Mouse (Mus musculus) cerebellum, adult 2 months (tissue): ENCODE measurements at regions not wholly inside any gene's neighbourhood (a gene's known extent, or its start where the extent isn't known, plus 50 kb on each side); places are given as distances from the start of the nearest gene placed in this dataset.

Experiments
- DNase-seq, 2 experiments: peaks; one replicate each; pipeline ENCODE4 v3.0.0; 2021
- H3K27ac ChIP-seq: fragments of 200-500 bp; 2 replicates; pipeline ENCODE4 v1.5.1; 2012; ENCODE audit warnings: low read length, control low read depth, inconsistent platforms; ENCODE audit not compliant: insufficient read depth
- H3K27me3 ChIP-seq: fragments of 200-500 bp; 2 replicates; pipeline ENCODE4 v1.6.1; 2012; ENCODE audit warnings: inconsistent platforms, mild to moderate bottlenecking, low read length, moderate library complexity; ENCODE audit not compliant: control insufficient read depth, insufficient read depth
- H3K4me1 ChIP-seq: fragments of 200-500 bp; 2 replicates; pipeline ENCODE4 v1.6.1; 2011; ENCODE audit warnings: low read length; ENCODE audit not compliant: control insufficient read depth, insufficient read depth
- H3K4me3 ChIP-seq: fragments of 200-500 bp; replicated peaks from 2 replicates; pipeline ENCODE3; 2011; ENCODE audit warnings: mild to moderate bottlenecking, low read depth, low read length, control low read depth; ENCODE audit not compliant: insufficient read depth
- CTCF ChIP-seq: fragments of 200-500 bp; IDR thresholded peaks from 2 replicates; pipeline ENCODE4 v1.5.1; 2011; ENCODE audit warnings: low read depth, mild to moderate bottlenecking, control low read depth, low read length, moderate library complexity, borderline replicate concordance; ENCODE audit not compliant: insufficient read depth
- POLR2A ChIP-seq: fragments of 200-500 bp; IDR thresholded peaks from 2 replicates; pipeline ENCODE4 v1.6.1; 2011; ENCODE audit warnings: low read length, control low read depth, borderline replicate concordance; ENCODE audit not compliant: insufficient read depth
- WGBS: fragments of 180-500 bp; shearing (Covaris S2); methylation state at CpG from one replicate; pipeline ENCODE4 v1.1.7; 2018; 5-methylcytosine and 5-hydroxymethylcytosine counted together

DNA sequence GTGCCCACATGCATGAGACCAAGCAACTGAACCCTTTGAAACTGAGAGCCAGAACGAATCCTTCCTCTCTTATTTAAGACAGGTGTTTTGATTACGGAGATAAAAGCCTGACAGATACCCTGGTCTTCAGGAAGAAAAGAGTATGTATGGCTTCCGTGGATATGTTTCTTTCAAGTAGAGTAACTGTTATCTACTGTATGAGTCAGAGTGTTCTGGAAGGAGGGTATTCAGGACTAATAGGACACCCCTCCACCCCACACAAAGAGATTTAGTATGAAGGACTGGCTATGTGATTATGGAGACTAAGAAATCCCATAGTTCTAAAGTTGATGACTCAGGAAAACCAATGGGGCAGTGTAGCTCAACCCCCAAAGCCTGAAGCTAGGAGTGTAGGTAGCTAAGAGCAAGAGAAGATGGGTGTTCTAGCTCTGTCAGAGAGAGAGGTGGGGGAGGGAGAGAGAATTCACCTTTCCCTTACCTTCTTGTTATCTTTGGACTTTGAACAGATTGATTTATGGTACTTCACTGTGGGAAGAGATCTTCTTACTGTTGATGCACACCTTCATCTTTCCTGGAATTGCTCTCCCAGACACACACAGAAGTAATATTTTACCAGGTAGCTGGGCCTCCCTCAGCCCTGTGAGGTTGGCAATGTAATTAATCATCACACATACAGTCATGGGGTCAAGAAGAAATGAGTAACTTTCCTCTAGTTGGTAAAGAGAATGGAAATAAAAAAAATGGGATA lies 87.6 kb upstream of the Tab2 start:
- H3K27ac ChIP-seq, result no peak overlapping the region
- DNase-seq, result no peak
- H3K27me3 ChIP-seq, result no peaks in the 10 kb centered on the region
- H3K4me1 ChIP-seq, result no peaks in the 10 kb centered on the region
- no peak for TF ChIP-seq POLR2A
- TF ChIP-seq CTCF, result no peak
- WGBS, result 92% methylated on average over 3 of the region's 3 CpGs
- H3K4me3 ChIP-seq, result no peak overlapping the region

DNA sequence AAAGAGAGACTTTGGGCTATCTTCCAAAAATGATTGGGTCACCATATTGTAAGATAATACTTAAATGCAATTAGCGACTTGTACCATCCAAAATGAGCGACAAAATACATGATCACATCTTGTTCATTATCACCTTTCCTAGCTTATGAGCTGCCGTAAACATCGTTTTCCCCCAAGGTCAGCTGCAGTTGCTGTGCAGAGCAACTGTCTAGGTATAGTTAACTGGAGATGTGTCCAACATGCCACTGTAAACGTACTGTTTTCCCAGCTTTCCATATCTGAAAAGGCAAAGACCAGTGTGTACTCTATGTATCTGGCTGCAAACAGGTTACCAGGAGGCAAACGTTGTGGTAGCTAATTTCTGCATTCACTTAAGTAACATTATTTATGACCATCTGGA lies 86.3 kb upstream of the Tab2 start:
- DNase-seq, result no peak
- WGBS, result 91% methylated on average over 6 of the region's 6 CpGs
- Histone ChIP-seq H3K27ac (no peak overlapping the region), H3K27me3 (no peaks in the 10 kb centered on the region), H3K4me1 (no peaks in the 10 kb centered on the region), H3K4me3 (no peak overlapping the region)
- TF ChIP-seq POLR2A, result no peak
- no peak for TF ChIP-seq CTCF

DNA sequence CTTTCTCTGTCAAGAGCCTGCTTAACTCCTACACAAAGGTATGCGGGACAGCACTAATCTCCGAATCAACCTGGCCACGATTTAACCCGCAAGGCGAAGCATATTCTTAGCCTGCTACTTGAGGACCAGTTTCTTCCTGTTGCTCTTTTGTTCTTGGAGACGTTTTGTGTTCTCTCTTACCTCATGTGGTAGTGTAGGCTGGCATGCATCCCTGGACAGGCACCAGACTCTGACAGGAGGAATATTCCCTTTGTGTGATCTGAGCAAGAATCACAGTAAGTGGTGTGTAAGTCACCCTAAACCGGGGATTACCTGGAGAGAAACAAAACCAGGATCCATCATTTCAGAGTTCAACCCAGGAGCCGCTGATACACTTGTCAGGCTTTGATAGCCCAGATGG lies 85.8 kb upstream of the Tab2 start:
- H3K27me3 ChIP-seq, result no peaks in the 10 kb centered on the region
- no peak overlapping the region for H3K4me3 ChIP-seq
- H3K27ac ChIP-seq, result no peak overlapping the region
- no peaks in the 10 kb centered on the region for H3K4me1 ChIP-seq
- DNase-seq, result no peak
- TF ChIP-seq POLR2A (no peak), CTCF (no peak)
- WGBS, result 65% methylated on average over 8 of the region's 8 CpGs

DNA sequence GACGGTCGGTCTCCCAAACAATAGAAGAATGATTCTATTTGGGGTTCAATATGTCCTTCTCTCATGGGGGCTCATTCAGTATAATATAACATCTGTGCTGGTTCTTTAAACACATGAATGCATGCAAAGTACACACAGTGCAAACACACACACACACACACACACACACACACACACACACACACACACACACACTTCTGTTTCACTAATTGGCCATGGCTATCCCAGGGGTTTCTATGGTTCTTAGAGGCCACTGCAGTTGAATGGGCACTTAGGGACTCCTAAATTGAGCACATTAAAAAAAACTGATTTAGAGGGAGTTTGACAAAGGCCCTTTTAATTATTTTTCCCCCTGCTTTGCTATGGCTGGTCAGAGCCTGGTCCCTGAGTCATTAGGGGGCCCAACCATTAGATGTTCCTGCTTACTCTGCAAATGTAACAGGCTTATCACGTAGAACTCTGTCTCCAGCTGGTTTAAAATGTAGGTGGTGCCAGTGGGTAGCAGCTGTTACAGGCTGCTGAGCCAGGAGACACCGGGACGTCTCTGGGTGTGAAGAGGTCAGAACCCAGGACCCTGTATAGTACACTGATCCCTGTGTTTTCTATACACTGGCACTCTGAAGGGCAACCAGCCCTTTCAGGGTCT lies 82.1 kb upstream of the Tab2 start:
- WGBS, result 22% methylated on average over 5 of the region's 5 CpGs
- H3K27ac ChIP-seq, result no peak overlapping the region
- TF ChIP-seq CTCF, result no peak
- no peak for TF ChIP-seq POLR2A
- no peak for DNase-seq
- H3K4me3 ChIP-seq, result no peak overlapping the region
- H3K4me1 ChIP-seq, result no peaks in the 10 kb centered on the region
- no peaks in the 10 kb centered on the region for H3K27me3 ChIP-seq

DNA sequence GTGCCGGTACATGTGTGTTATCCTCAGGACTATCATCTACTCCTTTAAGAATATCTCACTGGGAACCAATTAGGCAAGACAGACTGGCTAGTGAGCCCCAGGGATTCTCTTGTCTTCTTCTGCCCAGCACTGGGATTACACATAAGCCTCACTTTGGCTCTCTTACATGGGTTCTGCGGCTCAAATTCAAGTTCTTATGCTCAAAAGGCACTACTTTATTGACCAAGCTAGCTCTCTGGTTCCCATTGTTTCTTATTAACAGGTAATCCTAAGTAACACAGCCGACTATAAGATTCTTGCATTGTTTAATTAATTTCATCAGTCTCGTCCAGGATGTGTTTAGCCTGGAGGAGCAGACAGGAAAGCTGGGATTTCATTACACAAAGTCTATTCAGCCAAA lies 80.3 kb upstream of the Tab2 start:
- H3K4me1 ChIP-seq, result no peaks in the 10 kb centered on the region

DNA sequence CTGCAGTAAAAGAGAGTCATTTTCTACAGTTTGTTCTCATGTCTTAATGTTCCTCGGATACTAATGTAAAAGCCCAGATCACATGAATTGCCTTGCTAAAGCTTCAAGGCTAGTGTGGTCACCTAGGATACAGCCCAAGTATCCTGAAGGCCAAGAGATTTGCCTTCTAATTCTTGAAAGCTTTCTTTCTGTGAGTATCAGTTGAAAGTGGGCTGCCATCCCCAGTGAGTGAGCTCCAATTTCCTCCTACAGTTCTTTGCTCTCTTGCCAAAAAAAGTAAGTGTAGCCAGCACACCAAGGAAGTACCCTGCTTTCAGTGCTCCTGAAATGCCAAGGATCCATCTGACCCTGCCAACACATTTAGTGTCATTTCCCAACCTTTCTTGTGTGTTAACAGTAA lies 79.3 kb upstream of the Tab2 start:
- no peaks in the 10 kb centered on the region for H3K4me1 ChIP-seq
- H3K27ac ChIP-seq, result no peak overlapping the region
- no peak overlapping the region for H3K4me3 ChIP-seq
- 30% methylated on average over 1 of the region's 1 CpGs for WGBS
- no peaks in the 10 kb centered on the region for H3K27me3 ChIP-seq
- no peak for DNase-seq
- TF ChIP-seq POLR2A (no peak), CTCF (no peak)

More for the DNA sequence above, 80.3 kb upstream of the Tab2 start:
- Histone ChIP-seq H3K27me3 (no peaks in the 10 kb centered on the region), H3K27ac (no peak overlapping the region), H3K4me3 (no peak overlapping the region)
- WGBS, result 66% methylated on average over 4 of the region's 4 CpGs
- TF ChIP-seq CTCF, result no peak
- TF ChIP-seq POLR2A, result no peak
- no peak for DNase-seq

DNA sequence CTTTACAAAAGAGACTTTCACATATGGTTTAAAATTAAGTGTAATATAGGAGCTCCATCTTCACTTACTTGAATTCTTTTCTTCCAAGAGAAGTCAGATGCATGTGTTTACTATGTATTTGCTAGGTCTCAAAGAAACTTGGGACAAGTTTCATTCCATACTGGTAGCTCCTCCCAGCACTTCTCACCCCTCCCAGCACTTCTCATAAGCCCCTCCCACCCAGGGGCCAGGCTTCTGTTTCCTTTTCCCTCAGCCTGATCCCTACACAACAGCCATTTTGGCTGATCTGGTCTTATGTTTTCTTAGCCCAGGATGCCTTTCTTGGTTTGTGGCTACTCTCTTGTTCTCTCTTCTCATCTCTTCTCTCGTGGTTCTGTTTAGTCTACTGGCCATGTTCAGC lies 76.2 kb upstream of the Tab2 start:
- no peak for DNase-seq
- H3K4me3 ChIP-seq, result no peak overlapping the region
- no peaks in the 10 kb centered on the region for H3K4me1 ChIP-seq
- WGBS, result 84% methylated on average over 1 of the region's 1 CpGs
- TF ChIP-seq POLR2A (no peak), CTCF (no peak)
- no peaks in the 10 kb centered on the region for H3K27me3 ChIP-seq
- no peak overlapping the region for H3K27ac ChIP-seq

DNA sequence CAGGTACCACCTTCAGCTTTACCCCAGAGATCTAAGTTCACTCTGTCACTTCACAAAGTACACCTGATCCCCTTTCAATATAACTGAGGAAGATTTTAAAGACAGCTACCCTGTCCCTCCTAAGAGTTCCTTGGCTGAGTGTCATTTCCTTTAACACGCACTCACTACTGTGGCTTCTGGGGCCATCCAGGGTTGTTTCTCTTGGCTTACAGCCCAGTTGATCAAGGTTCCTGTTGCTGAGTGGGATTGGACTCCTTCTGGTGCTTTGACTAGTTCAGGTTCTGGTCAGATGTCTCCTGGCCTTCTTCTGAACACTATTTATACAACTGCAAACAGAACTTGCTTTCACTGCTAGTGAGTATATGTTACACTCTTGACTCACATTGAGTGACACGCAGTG lies 72.8 kb upstream of the Tab2 start:
- Histone ChIP-seq H3K27ac (no peak overlapping the region), H3K27me3 (no peaks in the 10 kb centered on the region; the same call in 1 of the 2 replicates), H3K4me1 (no peaks in the 10 kb centered on the region), H3K4me3 (no peak overlapping the region)
- TF ChIP-seq CTCF (no peak), POLR2A (no peak)
- 59% methylated on average over 2 of the region's 2 CpGs for WGBS
- no peak for DNase-seq

DNA sequence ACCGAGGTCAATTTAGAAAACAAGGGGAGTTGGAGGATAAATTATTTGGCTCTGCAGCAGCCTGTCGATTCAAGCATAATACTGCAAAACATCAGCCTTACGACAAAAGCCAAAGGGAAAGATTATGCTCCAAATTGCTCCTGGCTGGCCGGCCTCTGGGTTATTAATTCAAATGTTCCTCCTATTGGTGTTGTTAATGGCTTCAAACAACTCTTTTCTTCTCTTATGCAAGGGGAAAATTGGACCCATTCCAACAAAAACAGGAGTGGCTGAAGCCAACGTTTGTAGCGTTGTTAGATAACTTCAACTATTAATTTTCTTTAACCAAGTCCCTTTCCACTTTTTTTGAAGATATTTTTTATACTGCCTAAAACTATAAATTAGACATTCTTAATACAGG lies 71.0 kb upstream of the Tab2 start:
- TF ChIP-seq POLR2A (no peak), CTCF (no peak)
- no peak for DNase-seq
- WGBS, result 15% methylated on average over 6 of the region's 6 CpGs
- H3K27me3 ChIP-seq, result no peaks in the 10 kb centered on the region; the same call in 1 of the 2 replicates
- H3K4me3 ChIP-seq, result no peak overlapping the region
- no peaks in the 10 kb centered on the region for H3K4me1 ChIP-seq
- H3K27ac ChIP-seq, result no peak overlapping the region
